Mouse (Mus musculus) neural tube, embryonic 11.5 days (tissue): ENCODE measurements around the gene Rbl1. TPM values are rescaled to one million over a fixed set of nuclear protein-coding genes. Genes with fewer than 3 reads are reported as not detected.

Experiments used
- ATAC-seq: fragments of 200-750 bp; cut with Nextera tagmentation; 2 replicates; pipeline ENCODE4 v1.8.0; 2017; ENCODE audit warnings: moderate number of reproducible peaks, mild to moderate bottlenecking, moderate TSS enrichment, moderate library complexity; ENCODE audit not compliant: insufficient read depth, low FRiP score, low TSS enrichment
- DNase-seq: peaks from one replicate; pipeline ENCODE4 v3.0.0-alpha.2; 2015; ENCODE audit warnings: low spot score
- H3K27ac ChIP-seq: fragments of 300-500 bp; sonication (generic); 2 replicates; pipeline ENCODE4 v1.5.1; 2014; ENCODE audit warnings: low read depth, mild to moderate bottlenecking, low read length
- H3K27me3 ChIP-seq: fragments of 300-500 bp; sonication (generic); 2 replicates; pipeline ENCODE4 v1.6.1; 2014; ENCODE audit warnings: mild to moderate bottlenecking, low read length, mixed read lengths; ENCODE audit not compliant: control insufficient read depth, insufficient read depth
- H3K36me3 ChIP-seq: fragments of 300-500 bp; sonication (generic); 2 replicates; pipeline ENCODE4 v1.6.1; 2014; ENCODE audit warnings: mild to moderate bottlenecking, low read length, moderate library complexity, mixed read lengths; ENCODE audit not compliant: control insufficient read depth, insufficient read depth
- H3K4me1 ChIP-seq: fragments of 300-500 bp; sonication (generic); 2 replicates; pipeline ENCODE4 v1.6.1; 2014; ENCODE audit warnings: low read length, mixed read lengths; ENCODE audit not compliant: control insufficient read depth, insufficient read depth
- H3K4me2 ChIP-seq: fragments of 300-500 bp; sonication (generic); 2 replicates; pipeline ENCODE4 v1.6.1; 2014; ENCODE audit warnings: low read depth, mild to moderate bottlenecking, moderate library complexity
- H3K4me3 ChIP-seq: fragments of 300-500 bp; sonication (generic); 2 replicates; pipeline ENCODE4 v1.5.1; 2014; ENCODE audit warnings: low read depth, low read length
- H3K9ac ChIP-seq: fragments of 300-500 bp; sonication (generic); 2 replicates; pipeline ENCODE4 v1.6.1; 2014; ENCODE audit warnings: mild to moderate bottlenecking, low read length
- H3K9me3 ChIP-seq: fragments of 300-500 bp; sonication (generic); 2 replicates; pipeline ENCODE4 v1.6.1; 2016; ENCODE audit warnings: low read length; ENCODE audit not compliant: control insufficient read depth
- WGBS: fragments of 180-500 bp; shearing (Covaris S2); extraction: QIAGEN DNeasy Blood & Tissue Kit; methylation state at CpG from one replicate; pipeline ENCODE4 v1.1.7; 2014; 5-methylcytosine and 5-hydroxymethylcytosine counted together
- polyA plus RNA-seq: library from polyadenylated mRNA; unstranded; fragments of >200 nt; fragmentation: Nextera tagmentation; extraction: Ambion mirVana; gene quantifications from 2 replicates; pipeline ENCODE4 v1.2.1, GENCODE M21; 2014

The Rbl1 gene
- polyA plus RNA-seq, 1 experiment from 2014 or later = 29.3 TPM

GRCm38 (mm10) chr2:157127370-157127769 lies 77.0 kb downstream of the Rbl1 start:
- Histone ChIP-seq H3K27me3 (no peaks in the 10 kb centered on the region), H3K9me3 (no peaks in the 10 kb centered on the region), H3K4me3 (no peak overlapping the region), H3K4me2 (no peak overlapping the region), H3K36me3 (no peaks in the 10 kb centered on the region), H3K9ac (no peak overlapping the region), H3K27ac (no peak overlapping the region), H3K4me1 (no peaks in the 10 kb centered on the region)
- WGBS = 88% methylated on average over 3 of the region's 3 CpGs
- DNase-seq = no peak
- ATAC-seq = no peak

DNA sequence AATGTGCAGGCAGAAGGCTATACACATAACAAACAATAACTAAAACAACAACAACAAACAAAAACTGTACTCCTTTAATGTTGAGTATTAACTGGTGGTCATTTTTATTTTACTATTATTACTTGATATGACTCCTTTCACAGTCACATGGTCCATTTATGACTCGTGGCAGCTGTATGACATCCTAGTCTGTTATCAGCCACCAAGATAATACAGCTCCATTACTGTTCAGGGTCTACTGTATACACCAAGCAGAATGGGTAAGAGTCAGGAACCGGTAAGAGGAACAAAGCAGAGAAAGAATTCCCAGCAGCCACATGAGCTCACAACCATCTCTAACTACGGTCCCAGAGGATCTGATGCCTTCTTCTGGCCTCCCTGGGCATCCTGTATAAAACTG lies 79.1 kb downstream of the Rbl1 start:
- no peaks in the 10 kb centered on the region; the same call in 1 of the 2 replicates for H3K36me3 ChIP-seq
- DNase-seq = no peak
- no peaks in the 10 kb centered on the region for H3K27me3 ChIP-seq
- no peaks in the 10 kb centered on the region for H3K9me3 ChIP-seq
- no peak overlapping the region for H3K4me3 ChIP-seq
- H3K27ac ChIP-seq = no peak overlapping the region
- no peaks in the 10 kb centered on the region for H3K4me1 ChIP-seq
- no peak overlapping the region for H3K4me2 ChIP-seq
- H3K9ac ChIP-seq = no peak overlapping the region
- no peak for ATAC-seq
- WGBS = 91% methylated on average over 3 of the region's 3 CpGs

GRCm38 (mm10) chr2:157121766-157122165 lies 82.6 kb downstream of the Rbl1 start:
- ATAC-seq (no peak), DNase-seq (no peak)
- Histone ChIP-seq H3K27me3 (no peaks in the 10 kb centered on the region), H3K9me3 (no peaks in the 10 kb centered on the region), H3K4me2 (no peak overlapping the region), H3K4me3 (no peak overlapping the region), H3K36me3 (no peaks in the 10 kb centered on the region; the same call in 1 of the 2 replicates), H3K9ac (no peak overlapping the region), H3K27ac (no peak overlapping the region), H3K4me1 (no peaks in the 10 kb centered on the region)
- WGBS = 96% methylated on average over 8 of the region's 8 CpGs

DNA sequence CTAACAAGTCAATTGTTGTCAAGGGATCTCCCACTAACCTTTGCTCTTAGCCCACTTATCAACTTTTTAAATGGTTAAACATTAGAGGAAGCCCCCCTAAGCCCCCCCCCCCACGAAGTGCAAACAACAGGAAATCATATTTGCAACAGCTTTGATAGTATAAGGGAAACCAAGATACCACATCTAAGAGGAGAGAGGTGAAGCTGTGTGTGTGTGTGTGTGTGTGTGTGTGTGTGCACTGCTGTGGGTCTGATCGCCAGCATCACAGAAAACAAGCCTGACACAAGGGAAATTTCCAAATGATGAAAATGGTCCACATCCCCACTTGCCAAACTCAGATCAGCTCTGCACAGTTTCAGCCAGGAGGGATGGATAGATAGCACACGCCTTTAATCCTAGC lies 85.3 kb downstream of the Rbl1 start:
- no peaks in the 10 kb centered on the region; the same call in 1 of the 2 replicates for H3K36me3 ChIP-seq
- no peaks in the 10 kb centered on the region for H3K4me1 ChIP-seq

GRCm38 (mm10) chr2:157118556-157118955 lies 85.8 kb downstream of the Rbl1 start:
- no peaks in the 10 kb centered on the region for H3K9me3 ChIP-seq
- DNase-seq (no peak), ATAC-seq (no peak)
- H3K4me2 ChIP-seq = no peak overlapping the region
- no peak overlapping the region for H3K9ac ChIP-seq
- H3K36me3 ChIP-seq = no peaks in the 10 kb centered on the region; the same call in 1 of the 2 replicates
- H3K27me3 ChIP-seq = no peaks in the 10 kb centered on the region
- 84% methylated on average over 4 of the region's 4 CpGs for WGBS
- H3K27ac ChIP-seq = no peak overlapping the region
- H3K4me1 ChIP-seq = no peaks in the 10 kb centered on the region
- no peak overlapping the region for H3K4me3 ChIP-seq

More for the DNA sequence above, 85.3 kb downstream of the Rbl1 start:
- Histone ChIP-seq H3K4me3 (no peak overlapping the region), H3K27me3 (no peaks in the 10 kb centered on the region), H3K27ac (no peak overlapping the region), H3K9ac (no peak overlapping the region), H3K9me3 (no peaks in the 10 kb centered on the region), H3K4me2 (no peak overlapping the region)
- DNase-seq (no peak), ATAC-seq (no peak)
- WGBS = 80% methylated on average over 3 of the region's 3 CpGs

DNA sequence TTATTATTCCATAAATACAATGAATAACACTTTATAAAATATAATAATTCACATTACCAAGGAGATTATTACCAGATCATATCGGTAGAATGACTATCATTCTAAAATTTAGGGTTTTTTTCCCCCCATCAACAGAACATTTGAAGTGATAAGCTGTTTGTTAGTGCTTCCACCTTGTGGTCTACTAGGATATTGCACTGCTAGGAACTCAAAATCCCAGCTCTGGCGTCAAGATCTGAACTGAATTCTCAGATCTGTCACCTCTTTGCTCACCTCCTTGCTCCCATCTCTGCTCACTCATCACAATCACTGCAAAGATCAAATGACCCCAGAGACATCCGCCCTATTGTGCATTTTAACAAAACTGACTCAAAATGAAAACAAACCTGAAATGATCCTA lies 87.4 kb downstream of the Rbl1 start:
- H3K9me3 ChIP-seq = no peaks in the 10 kb centered on the region
- no peaks in the 10 kb centered on the region; the same call in 1 of the 2 replicates for H3K36me3 ChIP-seq
- no peak overlapping the region for H3K4me3 ChIP-seq
- H3K27me3 ChIP-seq = no peaks in the 10 kb centered on the region
- WGBS = 29% methylated on average over 3 of the region's 3 CpGs
- ATAC-seq (no peak), DNase-seq (no peak)
- no peak overlapping the region for H3K9ac ChIP-seq
- no peaks in the 10 kb centered on the region for H3K4me1 ChIP-seq
- H3K27ac ChIP-seq = no peak overlapping the region
- no peak overlapping the region for H3K4me2 ChIP-seq

GRCm38 (mm10) chr2:157108236-157108635 lies 96.1 kb downstream of the Rbl1 start:
- no peaks in the 10 kb centered on the region for H3K4me1 ChIP-seq
- WGBS = 90% methylated on average over 4 of the region's 4 CpGs

DNA sequence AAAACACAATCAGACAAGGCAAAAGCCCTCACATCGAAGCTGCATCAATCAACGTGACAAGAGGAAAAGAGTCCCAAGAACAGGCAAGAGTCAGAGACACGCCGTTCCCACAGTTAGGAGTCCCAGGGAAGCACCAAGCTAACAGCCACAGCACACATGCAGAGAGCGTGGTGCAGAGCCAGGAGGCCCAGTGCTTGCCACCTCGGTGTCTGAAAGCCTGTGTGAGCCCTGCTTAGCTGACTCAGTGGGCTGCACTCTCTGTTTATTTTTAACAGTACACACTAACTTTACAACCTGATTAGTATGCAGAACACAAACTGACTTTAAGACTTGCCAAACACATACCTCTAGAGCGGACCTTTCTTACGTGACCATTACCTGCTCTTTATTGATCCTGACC lies 99.9 kb downstream of the Rbl1 start:
- Histone ChIP-seq H3K4me1 (no peaks in the 10 kb centered on the region), H3K36me3 (no peaks in the 10 kb centered on the region; the same call in 1 of the 2 replicates), H3K27ac (no peak overlapping the region), H3K9me3 (no peaks in the 10 kb centered on the region), H3K4me2 (no peak overlapping the region), H3K27me3 (no peaks in the 10 kb centered on the region), H3K9ac (no peak overlapping the region), H3K4me3 (no peak overlapping the region)
- DNase-seq (no peak), ATAC-seq (no peak)
- 86% methylated on average over 8 of the region's 8 CpGs for WGBS

More at GRCm38 (mm10) chr2:157108236-157108635, 96.1 kb downstream of the Rbl1 start:
- DNase-seq = no peak
- Histone ChIP-seq H3K4me2 (no peak overlapping the region), H3K27me3 (no peaks in the 10 kb centered on the region), H3K27ac (no peak overlapping the region), H3K9me3 (no peaks in the 10 kb centered on the region), H3K4me3 (no peak overlapping the region), H3K9ac (no peak overlapping the region), H3K36me3 (no peaks in the 10 kb centered on the region; the same call in none of the 2 replicates)
- ATAC-seq = no peak

DNA sequence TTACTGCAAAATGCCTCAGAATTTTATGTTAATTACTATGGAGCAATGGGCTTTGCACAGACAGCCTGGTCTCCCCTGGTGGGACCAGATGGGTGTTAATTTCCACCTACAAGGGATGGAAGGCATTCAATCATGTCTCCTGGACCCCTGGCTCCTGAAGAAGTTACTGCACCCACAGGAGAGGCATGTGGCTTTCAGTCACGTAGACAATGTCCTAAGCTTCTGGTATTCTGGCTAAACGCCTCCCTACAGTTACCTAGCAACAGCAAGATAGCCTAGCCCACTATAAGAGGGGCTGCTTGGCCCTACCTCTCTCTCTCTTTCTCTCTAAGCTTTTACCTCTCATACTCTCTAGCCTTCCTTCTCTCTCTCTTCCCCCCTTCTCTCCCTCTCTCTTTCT lies 102.1 kb downstream of the Rbl1 start:
- Histone ChIP-seq H3K4me1 (no peaks in the 10 kb centered on the region), H3K9ac (no peak overlapping the region), H3K36me3 (no peaks in the 10 kb centered on the region; the same call in 1 of the 2 replicates), H3K9me3 (no peaks in the 10 kb centered on the region), H3K27me3 (no peaks in the 10 kb centered on the region), H3K4me2 (no peak overlapping the region), H3K4me3 (no peak overlapping the region), H3K27ac (no peak overlapping the region)
- DNase-seq (no peak), ATAC-seq (no peak)
- WGBS = 60% methylated on average over 2 of the region's 2 CpGs
